Mouse (Mus musculus): Measurements from ENCODE around the gene Pde4d. TPM values are rescaled to one million over a fixed set of nuclear protein-coding genes. Genes with fewer than 3 reads are reported as not detected.

Pde4d gene
- polyA plus RNA-seq, 1 experiment from 2014 or later = 20.5 TPM

- Histone ChIP-seq H3K9me3 (ENCODE audit: control insufficient read depth, low read length) (no peaks in the 10 kb centered on the region), H3K4me3 (replicated peaks; ENCODE audit: low read length) (no peak overlapping the region), H3K4me1 (replicated peaks; ENCODE audit: control insufficient read depth, insufficient read depth, low read length) (no peaks in the 10 kb centered on the region), H3K4me2 (ENCODE audit: low read length) (no peak overlapping the region), H3K9ac (replicated peaks; ENCODE audit: low read depth, low read length) (no peak overlapping the region), H3K36me3 (ENCODE audit: control insufficient read depth, insufficient read depth) (no peaks in the 10 kb centered on the region), H3K27me3 (replicated peaks; ENCODE audit: control insufficient read depth, insufficient read depth, low read length) (no peaks in the 10 kb centered on the region), H3K27ac (ENCODE audit: low read length) (no peak overlapping the region)
- ATAC-seq = no peak
- WGBS = 17% methylated on average over 2 of the region's 2 CpGs
These were observed 1390.5 kb downstream of the Pde4d start for GRCm38 (mm10) chr13:109840251-109840650.

- H3K4me2 ChIP-seq (ENCODE audit: low read length) = no peak overlapping the region
- WGBS = 89% methylated on average over 2 of the region's 2 CpGs
- no peak overlapping the region for H3K4me3 ChIP-seq (replicated peaks; ENCODE audit: low read length)
- no peaks in the 10 kb centered on the region for H3K27me3 ChIP-seq (replicated peaks; ENCODE audit: control insufficient read depth, insufficient read depth, low read length)
- no peak overlapping the region for H3K27ac ChIP-seq (ENCODE audit: low read length)
- no peak for ATAC-seq
- no peaks in the 10 kb centered on the region for H3K36me3 ChIP-seq (ENCODE audit: control insufficient read depth, insufficient read depth)
- H3K9ac ChIP-seq (replicated peaks; ENCODE audit: low read depth, low read length) = no peak overlapping the region
- H3K9me3 ChIP-seq (ENCODE audit: control insufficient read depth, low read length) = no peaks in the 10 kb centered on the region
- no peaks in the 10 kb centered on the region for H3K4me1 ChIP-seq (replicated peaks; ENCODE audit: control insufficient read depth, insufficient read depth, low read length)
These were observed 1391.5 kb downstream of the Pde4d start for GRCm38 (mm10) chr13:109841140-109841822.

GRCm38 (mm10) chr13:109842982-109843381, 1393.2 kb downstream of the Pde4d start:
- no peak overlapping the region for H3K9ac ChIP-seq (replicated peaks; ENCODE audit: low read depth, low read length)
- no peak overlapping the region for H3K4me3 ChIP-seq (replicated peaks; ENCODE audit: low read length)
- no peak overlapping the region for H3K4me2 ChIP-seq (ENCODE audit: low read length)
- 99% methylated on average over 2 of the region's 2 CpGs for WGBS
- no peaks in the 10 kb centered on the region for H3K36me3 ChIP-seq (ENCODE audit: control insufficient read depth, insufficient read depth)
- no peak for ATAC-seq
- H3K27ac ChIP-seq (ENCODE audit: low read length) = no peak overlapping the region
- H3K4me1 ChIP-seq (replicated peaks; ENCODE audit: control insufficient read depth, insufficient read depth, low read length) = no peaks in the 10 kb centered on the region
- H3K27me3 ChIP-seq (replicated peaks; ENCODE audit: control insufficient read depth, insufficient read depth, low read length) = no peaks in the 10 kb centered on the region
- no peaks in the 10 kb centered on the region for H3K9me3 ChIP-seq (ENCODE audit: control insufficient read depth, low read length)

- ATAC-seq = no peak
- no peak overlapping the region for H3K4me3 ChIP-seq (replicated peaks; ENCODE audit: low read length)
- WGBS = 90% methylated on average over 6 of the region's 6 CpGs
- H3K27ac ChIP-seq (ENCODE audit: low read length) = no peak overlapping the region
- no peak overlapping the region for H3K4me2 ChIP-seq (ENCODE audit: low read length)
- no peaks in the 10 kb centered on the region for H3K36me3 ChIP-seq (ENCODE audit: control insufficient read depth, insufficient read depth)
- no peaks in the 10 kb centered on the region for H3K27me3 ChIP-seq (replicated peaks; ENCODE audit: control insufficient read depth, insufficient read depth, low read length)
- H3K4me1 ChIP-seq (replicated peaks; ENCODE audit: control insufficient read depth, insufficient read depth, low read length) = no peaks in the 10 kb centered on the region
- no peak overlapping the region for H3K9ac ChIP-seq (replicated peaks; ENCODE audit: low read depth, low read length)
- H3K9me3 ChIP-seq (ENCODE audit: control insufficient read depth, low read length) = no peaks in the 10 kb centered on the region
These were observed 1395.1 kb downstream of the Pde4d start for GRCm38 (mm10) chr13:109844828-109845227.

GRCm38 (mm10) chr13:109863826-109864225, 1414.1 kb downstream of the Pde4d start:
- no peaks in the 10 kb centered on the region for H3K9me3 ChIP-seq (ENCODE audit: control insufficient read depth, low read length)
- no peak overlapping the region for H3K4me3 ChIP-seq (replicated peaks; ENCODE audit: low read length)
- no peak overlapping the region for H3K9ac ChIP-seq (replicated peaks; ENCODE audit: low read depth, low read length)
- no peaks in the 10 kb centered on the region for H3K36me3 ChIP-seq (ENCODE audit: control insufficient read depth, insufficient read depth)
- no peak overlapping the region for H3K27ac ChIP-seq (ENCODE audit: low read length)
- H3K4me2 ChIP-seq (ENCODE audit: low read length) = no peak overlapping the region
- no peaks in the 10 kb centered on the region for H3K4me1 ChIP-seq (replicated peaks; ENCODE audit: control insufficient read depth, insufficient read depth, low read length)
- WGBS = 71% methylated on average over 1 of the region's 1 CpGs
- no peak for ATAC-seq
- H3K27me3 ChIP-seq (replicated peaks; ENCODE audit: control insufficient read depth, insufficient read depth, low read length) = no peaks in the 10 kb centered on the region

- Histone ChIP-seq H3K4me3 (replicated peaks; ENCODE audit: low read length) (no peak overlapping the region), H3K4me2 (ENCODE audit: low read length) (no peak overlapping the region), H3K27me3 (replicated peaks; ENCODE audit: control insufficient read depth, insufficient read depth, low read length) (no peaks in the 10 kb centered on the region), H3K36me3 (ENCODE audit: control insufficient read depth, insufficient read depth) (no peaks in the 10 kb centered on the region), H3K27ac (ENCODE audit: low read length) (no peak overlapping the region), H3K9ac (replicated peaks; ENCODE audit: low read depth, low read length) (no peak overlapping the region), H3K4me1 (replicated peaks; ENCODE audit: control insufficient read depth, insufficient read depth, low read length) (no peaks in the 10 kb centered on the region), H3K9me3 (ENCODE audit: control insufficient read depth, low read length) (no peaks in the 10 kb centered on the region)
- 89% methylated on average over 6 of the region's 6 CpGs for WGBS
- no peak for ATAC-seq
These were observed 1414.6 kb downstream of the Pde4d start for GRCm38 (mm10) chr13:109864311-109864710.

GRCm38 (mm10) chr13:109880392-109880791, 1430.6 kb downstream of the Pde4d start:
- Histone ChIP-seq H3K4me3 (replicated peaks; ENCODE audit: low read length) (no peak overlapping the region), H3K9ac (replicated peaks; ENCODE audit: low read depth, low read length) (no peak overlapping the region), H3K27me3 (replicated peaks; ENCODE audit: control insufficient read depth, insufficient read depth, low read length) (no peaks in the 10 kb centered on the region), H3K4me1 (replicated peaks; ENCODE audit: control insufficient read depth, insufficient read depth, low read length) (no peaks in the 10 kb centered on the region), H3K9me3 (ENCODE audit: control insufficient read depth, low read length) (no peaks in the 10 kb centered on the region), H3K27ac (ENCODE audit: low read length) (no peak overlapping the region), H3K36me3 (ENCODE audit: control insufficient read depth, insufficient read depth) (no peaks in the 10 kb centered on the region), H3K4me2 (ENCODE audit: low read length) (no peak overlapping the region)
- ATAC-seq = no peak
- 58% methylated on average over 8 of the region's 8 CpGs for WGBS

GRCm38 (mm10) chr13:109881161-109881857, 1431.6 kb downstream of the Pde4d start:
- H3K27me3 ChIP-seq (replicated peaks; ENCODE audit: control insufficient read depth, insufficient read depth, low read length) = no peaks in the 10 kb centered on the region
- no peak overlapping the region for H3K4me2 ChIP-seq (ENCODE audit: low read length)
- H3K36me3 ChIP-seq (ENCODE audit: control insufficient read depth, insufficient read depth) = no peaks in the 10 kb centered on the region
- 84% methylated on average over 11 of the region's 11 CpGs for WGBS
- no peak overlapping the region for H3K27ac ChIP-seq (ENCODE audit: low read length)
- no peaks in the 10 kb centered on the region for H3K4me1 ChIP-seq (replicated peaks; ENCODE audit: control insufficient read depth, insufficient read depth, low read length)
- H3K9ac ChIP-seq (replicated peaks; ENCODE audit: low read depth, low read length) = no peak overlapping the region
- ATAC-seq = no peak
- H3K4me3 ChIP-seq (replicated peaks; ENCODE audit: low read length) = no peak overlapping the region
- H3K9me3 ChIP-seq (ENCODE audit: control insufficient read depth, low read length) = no peaks in the 10 kb centered on the region

- Histone ChIP-seq H3K4me3 (replicated peaks; ENCODE audit: low read length) (no peak overlapping the region), H3K27me3 (replicated peaks; ENCODE audit: control insufficient read depth, insufficient read depth, low read length) (no peaks in the 10 kb centered on the region), H3K4me1 (replicated peaks; ENCODE audit: control insufficient read depth, insufficient read depth, low read length) (no peaks in the 10 kb centered on the region), H3K9me3 (ENCODE audit: control insufficient read depth, low read length) (no peaks in the 10 kb centered on the region), H3K9ac (replicated peaks; ENCODE audit: low read depth, low read length) (no peak overlapping the region), H3K36me3 (ENCODE audit: control insufficient read depth, insufficient read depth) (no peaks in the 10 kb centered on the region), H3K27ac (ENCODE audit: low read length) (no peak overlapping the region), H3K4me2 (ENCODE audit: low read length) (no peak overlapping the region)
- WGBS = 66% methylated on average over 5 of the region's 5 CpGs
- no peak for ATAC-seq
These were observed 1433.9 kb downstream of the Pde4d start for GRCm38 (mm10) chr13:109883636-109884035.

Data from forebrain, embryonic 16.5 days (tissue).